Mouse (Mus musculus): ENCODE measurements around the gene Tcf23. TPM values are rescaled to one million over a fixed set of nuclear protein-coding genes. Genes with fewer than 3 reads are reported as not detected.
A peak's percentile ranks its signal among the peaks of the same experiment; 100 is the strongest.

Tcf23 gene
- polyA plus RNA-seq, 1 experiment: 0.18 TPM

DNA sequence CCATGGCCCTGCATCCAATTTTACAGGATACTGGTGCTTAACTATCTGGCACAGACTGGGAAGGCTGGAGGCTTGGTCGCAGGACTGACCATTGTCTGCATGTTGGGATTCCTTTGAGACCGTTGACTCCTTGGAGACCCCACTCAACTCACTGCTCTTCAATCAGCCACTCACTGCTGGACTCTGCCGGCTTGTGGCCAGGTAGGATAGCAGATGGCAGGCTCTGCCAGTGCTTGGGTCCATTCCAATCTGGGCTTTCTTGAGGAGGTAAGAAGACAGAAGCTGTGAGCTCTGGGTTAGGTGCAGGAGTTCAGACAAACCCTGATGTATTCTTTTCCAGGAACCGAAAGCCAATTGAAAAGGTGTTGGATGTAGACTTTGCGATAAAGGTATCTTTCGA lies 14.4 kb upstream of the Tcf23 start:
- H3K4me1 ChIP-seq (replicated peaks; ENCODE audit: control insufficient read depth, insufficient read depth, low read length): peaks cover 25% of the 10 kb centered on the region
- WGBS: over 99% methylated on average over 6 of the region's 6 CpGs
- TF ChIP-seq POLR2A (IDR thresholded peaks at IDR 0.05; ENCODE audit: control insufficient read depth, extremely low read depth, insufficient read depth, low read length, poor library complexity) (no peak), CTCF (IDR thresholded peaks at IDR 0.05; ENCODE audit: borderline replicate concordance, control insufficient read depth, extremely low read depth, insufficient read depth, low read length, poor library complexity) (no peak)
- peaks cover 38% of the 10 kb centered on the region for H3K36me3 ChIP-seq (ENCODE audit: control insufficient read depth, insufficient read depth, low read length)
- no peaks in the 10 kb centered on the region for H3K27me3 ChIP-seq (ENCODE audit: control insufficient read depth, insufficient read depth, low read length)
- H3K27ac ChIP-seq (ENCODE audit: control insufficient read depth, insufficient read depth, low read length): no peak overlapping the region
- no peak for DNase-seq
- H3K4me3 ChIP-seq (ENCODE audit: control insufficient read depth, insufficient read depth, low read length): no peak overlapping the region

DNA sequence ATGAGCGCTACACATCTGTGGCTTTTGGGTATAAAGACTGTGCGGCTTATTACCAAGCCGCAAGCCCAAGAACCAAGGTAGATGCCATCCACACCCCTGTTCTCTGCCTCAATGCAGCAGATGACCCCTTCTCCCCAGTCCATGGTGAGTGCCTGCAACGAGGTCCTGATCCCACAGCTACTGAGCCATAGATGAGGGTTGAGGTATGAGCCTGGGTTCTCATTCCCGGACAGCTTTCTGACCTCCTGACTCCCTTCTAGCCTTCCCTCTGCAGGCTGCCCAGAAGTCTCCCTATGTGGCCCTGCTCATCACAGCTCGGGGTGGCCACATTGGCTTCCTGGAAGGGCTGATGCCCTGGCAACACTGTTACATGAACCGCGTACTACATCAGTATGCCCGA lies 13.9 kb upstream of the Tcf23 start:
- DNase-seq: no peak
- H3K4me3 ChIP-seq (ENCODE audit: control insufficient read depth, insufficient read depth, low read length): no peak overlapping the region
- 96% methylated on average over 9 of the region's 9 CpGs for WGBS
- H3K27ac ChIP-seq (ENCODE audit: control insufficient read depth, insufficient read depth, low read length): no peak overlapping the region
- TF ChIP-seq POLR2A (IDR thresholded peaks at IDR 0.05; ENCODE audit: control insufficient read depth, extremely low read depth, insufficient read depth, low read length, poor library complexity) (no peak), CTCF (IDR thresholded peaks at IDR 0.05; ENCODE audit: borderline replicate concordance, control insufficient read depth, extremely low read depth, insufficient read depth, low read length, poor library complexity) (no peak)
- peaks cover 38% of the 10 kb centered on the region for H3K36me3 ChIP-seq (ENCODE audit: control insufficient read depth, insufficient read depth, low read length)
- H3K27me3 ChIP-seq (ENCODE audit: control insufficient read depth, insufficient read depth, low read length): no peaks in the 10 kb centered on the region
- H3K4me1 ChIP-seq (replicated peaks; ENCODE audit: control insufficient read depth, insufficient read depth, low read length): peaks cover 26% of the 10 kb centered on the region

DNA sequence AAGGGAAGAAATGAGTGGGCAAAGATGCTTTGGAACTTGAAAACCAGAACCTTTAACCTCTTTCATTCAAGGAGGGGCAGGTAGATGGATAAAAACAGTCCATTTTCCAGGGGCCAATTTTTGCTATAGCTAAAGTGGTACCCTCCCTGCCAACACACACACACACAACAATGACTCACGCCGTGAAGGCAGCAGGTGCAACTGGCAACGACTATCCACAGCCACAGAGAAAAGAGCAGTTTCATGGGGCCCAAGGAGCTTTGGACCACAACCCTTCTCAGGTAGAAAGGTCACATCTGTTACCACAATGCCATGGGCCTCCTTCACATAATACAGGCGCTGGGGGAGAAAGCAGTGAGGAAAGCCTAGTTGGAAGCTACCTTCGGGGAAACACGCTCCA lies 12.7 kb upstream of the Tcf23 start:
- TF ChIP-seq CTCF (IDR thresholded peaks at IDR 0.05; ENCODE audit: borderline replicate concordance, control insufficient read depth, extremely low read depth, insufficient read depth, low read length, poor library complexity): no peak
- TF ChIP-seq POLR2A (IDR thresholded peaks at IDR 0.05; ENCODE audit: control insufficient read depth, extremely low read depth, insufficient read depth, low read length, poor library complexity): no peak
- Histone ChIP-seq H3K36me3 (ENCODE audit: control insufficient read depth, insufficient read depth, low read length) (peaks cover 38% of the 10 kb centered on the region), H3K4me1 (replicated peaks; ENCODE audit: control insufficient read depth, insufficient read depth, low read length) (peaks cover 23% of the 10 kb centered on the region), H3K27me3 (ENCODE audit: control insufficient read depth, insufficient read depth, low read length) (no peaks in the 10 kb centered on the region), H3K4me3 (ENCODE audit: control insufficient read depth, insufficient read depth, low read length) (no peak overlapping the region), H3K27ac (ENCODE audit: control insufficient read depth, insufficient read depth, low read length) (no peak overlapping the region)
- no peak for DNase-seq
- 89% methylated on average over 6 of the region's 6 CpGs for WGBS

DNA sequence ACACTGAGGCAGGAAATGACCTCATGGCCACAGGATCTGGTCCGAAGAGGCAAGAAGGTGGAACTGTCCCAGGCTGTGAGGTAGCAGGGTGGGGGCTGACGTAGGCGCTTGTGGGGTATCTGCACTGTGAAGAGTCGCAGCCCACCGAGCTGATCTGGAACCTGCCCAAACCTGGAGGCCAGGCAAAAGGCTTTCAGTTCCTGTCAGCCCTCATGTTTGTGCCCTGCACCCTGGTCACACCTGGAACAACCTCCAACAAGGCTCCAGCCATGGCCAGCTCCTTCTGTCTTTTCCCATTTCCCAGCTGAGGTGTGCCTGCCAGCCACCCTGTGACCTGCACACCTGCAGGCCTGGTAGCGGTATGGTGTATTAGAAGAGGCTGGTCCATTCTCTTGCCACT lies 10.6 kb upstream of the Tcf23 start:
- no peak for TF ChIP-seq CTCF (IDR thresholded peaks at IDR 0.05; ENCODE audit: borderline replicate concordance, control insufficient read depth, extremely low read depth, insufficient read depth, low read length, poor library complexity)
- no peak for TF ChIP-seq POLR2A (IDR thresholded peaks at IDR 0.05; ENCODE audit: control insufficient read depth, extremely low read depth, insufficient read depth, low read length, poor library complexity)
- no peak overlapping the region for H3K4me3 ChIP-seq (ENCODE audit: control insufficient read depth, insufficient read depth, low read length)
- H3K36me3 ChIP-seq (ENCODE audit: control insufficient read depth, insufficient read depth, low read length): peaks cover 38% of the 10 kb centered on the region
- H3K27ac ChIP-seq (ENCODE audit: control insufficient read depth, insufficient read depth, low read length): no peak overlapping the region
- WGBS: 83% methylated on average over 6 of the region's 6 CpGs
- no peaks in the 10 kb centered on the region for H3K27me3 ChIP-seq (ENCODE audit: control insufficient read depth, insufficient read depth, low read length)
- DNase-seq: no peak
- H3K4me1 ChIP-seq (replicated peaks; ENCODE audit: control insufficient read depth, insufficient read depth, low read length): peaks cover 25% of the 10 kb centered on the region

DNA sequence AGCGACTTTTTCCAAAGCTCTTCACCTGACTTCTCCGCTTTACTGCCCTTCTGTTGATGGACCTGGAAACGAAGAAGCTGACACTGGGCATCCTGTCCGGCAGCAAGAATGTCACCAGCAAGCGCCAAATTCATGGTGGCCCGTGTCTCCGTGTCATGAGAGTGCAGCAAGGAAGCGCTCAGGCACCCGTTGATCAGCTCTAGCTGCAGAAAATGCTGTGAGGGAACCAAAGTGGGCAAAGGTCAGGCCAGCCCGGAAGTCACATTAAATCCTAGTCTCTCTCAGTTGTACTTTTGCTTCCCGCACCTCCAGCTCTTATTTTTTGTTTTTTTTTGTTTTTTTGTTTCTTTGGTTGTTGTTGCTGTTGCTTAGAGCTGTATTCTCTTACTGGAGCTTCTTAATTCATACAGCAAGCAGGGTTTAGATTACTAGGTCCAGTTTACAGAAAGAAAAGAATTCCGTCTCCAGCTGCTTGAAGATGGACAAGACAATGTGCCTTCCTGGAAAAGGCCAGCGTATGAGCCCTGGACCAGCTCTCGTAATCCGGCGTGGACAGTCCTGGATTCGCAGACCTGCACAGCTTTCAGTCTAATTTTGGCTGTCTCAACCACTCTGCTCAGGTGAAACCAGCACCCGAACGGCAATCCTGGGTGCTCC lies 9.1 kb upstream of the Tcf23 start:
- Histone ChIP-seq H3K4me3 (ENCODE audit: control insufficient read depth, insufficient read depth, low read length) (peak overlapping the region; percentile 66), H3K4me1 (replicated peaks; ENCODE audit: control insufficient read depth, insufficient read depth, low read length) (peaks cover 25% of the 10 kb centered on the region), H3K27ac (ENCODE audit: control insufficient read depth, insufficient read depth, low read length) (no peak overlapping the region), H3K27me3 (ENCODE audit: control insufficient read depth, insufficient read depth, low read length) (no peaks in the 10 kb centered on the region), H3K36me3 (ENCODE audit: control insufficient read depth, insufficient read depth, low read length) (peaks cover 29% of the 10 kb centered on the region)
- no peak for DNase-seq
- WGBS: 34% methylated on average over 19 of the region's 19 CpGs
- TF ChIP-seq CTCF (IDR thresholded peaks at IDR 0.05; ENCODE audit: borderline replicate concordance, control insufficient read depth, extremely low read depth, insufficient read depth, low read length, poor library complexity) (no peak), POLR2A (IDR thresholded peaks at IDR 0.05; ENCODE audit: control insufficient read depth, extremely low read depth, insufficient read depth, low read length, poor library complexity) (no peak)

DNA sequence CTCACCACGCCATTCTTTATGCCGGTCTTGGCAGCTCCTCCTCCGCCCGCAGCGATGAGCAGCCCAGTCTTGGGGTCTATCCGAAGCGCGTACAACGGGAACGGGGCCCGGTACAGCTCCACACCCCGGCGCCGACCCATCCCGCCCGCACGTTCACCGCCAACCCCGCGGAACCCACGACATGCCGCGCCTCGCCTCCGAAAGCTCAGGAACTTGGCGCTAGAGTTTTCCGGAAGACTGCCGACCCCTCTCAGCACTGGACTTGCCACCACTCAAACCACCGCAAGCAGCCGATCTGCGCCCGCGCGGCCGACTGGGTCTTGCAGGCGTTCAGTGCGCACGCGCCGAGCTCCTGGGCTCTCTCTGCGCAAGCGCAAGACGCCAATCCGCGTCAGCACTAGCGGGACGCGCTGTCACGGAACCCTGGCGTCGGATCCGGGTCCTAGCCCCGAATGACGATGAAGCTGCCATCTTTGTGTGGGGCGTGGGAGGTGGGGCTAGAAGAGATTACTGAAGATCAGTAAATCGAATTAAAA lies 8.4 kb upstream of the Tcf23 start, which contains the start of gene Preb:
Preb (minus strand) TSS at position 396 of the 536 bp plus-strand sequence.
- Histone ChIP-seq H3K27me3 (ENCODE audit: control insufficient read depth, insufficient read depth, low read length) (no peaks in the 10 kb centered on the region), H3K4me3 (ENCODE audit: control insufficient read depth, insufficient read depth, low read length) (peak within 1 kb of the TSS; percentile 66), H3K36me3 (ENCODE audit: control insufficient read depth, insufficient read depth, low read length) (peaks cover 22% of the 10 kb centered on the region), H3K4me1 (replicated peaks; ENCODE audit: control insufficient read depth, insufficient read depth, low read length) (peaks cover 25% of the 10 kb centered on the region), H3K27ac (ENCODE audit: control insufficient read depth, insufficient read depth, low read length) (no peak within 1 kb of the TSS; the same call in 1 of the 2 replicates)
- DNase-seq: peak; percentile 98
- under 1% methylated on average over 56 of the region's 56 CpGs for WGBS
- peak; percentile 93 for TF ChIP-seq POLR2A (IDR thresholded peaks at IDR 0.05; ENCODE audit: control insufficient read depth, extremely low read depth, insufficient read depth, low read length, poor library complexity)
- peak; percentile 64; the same call in 1 of the 2 replicates for TF ChIP-seq CTCF (IDR thresholded peaks at IDR 0.05; ENCODE audit: borderline replicate concordance, control insufficient read depth, extremely low read depth, insufficient read depth, low read length, poor library complexity)

Measured in thymus, adult 2 months (tissue).